Mouse (Mus musculus) embryonic stem cell, embryonic (primary cell): Measurements from ENCODE around the gene Mri1.

ENCODE experiments used
- CTCF ChIA-PET, 4 experiments: fragments of 300-600 bp in 2 of 4; fragments of 350-600 bp in 2 of 4; sonication (Branson Sonifier 250); formaldehyde crosslinking; loops; one replicate each; lab custom pipeline; 2022; ENCODE audit warnings: inconsistent platforms in 2 of 4; lab: Charles Lee
- POLR2A ChIA-PET, 4 experiments: fragments of 300-600 bp in 2 of 4; fragments of 350-600 bp in 2 of 4; sonication (Branson Sonifier 250); formaldehyde crosslinking; loops; one replicate each; lab custom pipeline; 2022; ENCODE audit warnings: antibody characterized with exemption in 4 of 4, inconsistent platforms in 1 of 4; lab: Charles Lee

Gene Mri1

GRCm38 (mm10) chr8:84256822-84257610 lies at the start of gene Mri1:
Gene Mri1 (minus strand): TSS chr8:84257326.
- ChIA-PET CTCF (interaction anchor here (0.5 to 1.9 kb wide), 16 partner anchors 12 to 484 kb away, joined by 3 to 15 read pairs (median 4); partner anchors contain the start of gene Ccdc130 (in 3 of the 4)), POLR2A (interaction anchor here (0.6 to 6.6 kb wide), 62 partner anchors 9 to 656 kb away, joined by 3 to 53 read pairs (median 4); partner anchors contain the start of genes Ccdc130 (in 3 of the 4), Dcaf15 (in 2 of the 4), Adgrl1 (in 1 of the 4) and Asf1b (in 1 of the 4))

GRCm38 (mm10) chr8:84303951-84304350 lies 46.8 kb upstream of the Mri1 start:
- ChIA-PET POLR2A (interaction anchor here in 2 of 4 experiments (0.6 to 1.4 kb wide), 2 partner anchors 10 to 544 kb away, joined by 3 to 5 read pairs; no protein-coding TSS in a partner anchor), CTCF (interaction anchor here in 1 of 4 experiments (1.1 kb wide), 1 partner anchor 37 kb away, joined by 3 read pairs; no protein-coding TSS in a partner anchor)

GRCm38 (mm10) chr8:84297029-84297785 lies 40.1 kb upstream of the Mri1 start:
- POLR2A ChIA-PET: interaction anchor here (0.6 to 2.3 kb wide), 29 partner anchors 10 to 689 kb away, joined by 3 to 17 read pairs (median 3); partner anchors contain the start of genes Mri1 (in 2 of the 4), Ccdc130 (in 1 of the 4), Dnajb1 (in 1 of the 4) and Ier2 (in 1 of the 4)
- CTCF ChIA-PET: interaction anchor here (0.5 to 1.6 kb wide), 24 partner anchors 10 to 437 kb away, joined by 3 to 9 read pairs (median 4); partner anchors contain the start of gene Mri1 (in 1 of the 4)

GRCm38 (mm10) chr8:84291688-84292087 lies 34.6 kb upstream of the Mri1 start:
- ChIA-PET CTCF (interaction anchor here in 3 of 4 experiments (0.6 to 2.6 kb wide), 23 partner anchors 10 to 276 kb away, joined by 3 to 25 read pairs (median 3); partner anchors contain the start of gene Cacna1a (in 1 of the 3)), POLR2A (interaction anchor here in 3 of 4 experiments (0.7 to 1.2 kb wide), 7 partner anchors 8 to 1212 kb away, joined by 3 to 5 read pairs (median 3); partner anchors contain the start of gene Ccdc130 (in 1 of the 3))

- CTCF ChIA-PET: interaction anchor here (0.6 to 2.6 kb wide), 24 partner anchors 9 to 277 kb away, joined by 3 to 25 read pairs (median 3); partner anchors contain the start of gene Cacna1a (in 1 of the 4)
These were observed 34.0 kb upstream of the Mri1 start for GRCm38 (mm10) chr8:84291086-84291485.

GRCm38 (mm10) chr8:84288892-84289291 lies 31.8 kb upstream of the Mri1 start:
- ChIA-PET CTCF (interaction anchor here in 1 of 4 experiments (1.0 kb wide), 1 partner anchor 68 kb away, joined by 3 read pairs; no protein-coding TSS in a partner anchor), POLR2A (no interaction called here)

More at GRCm38 (mm10) chr8:84291086-84291485, 34.0 kb upstream of the Mri1 start:
- POLR2A ChIA-PET: interaction anchor here in 3 of 4 experiments (0.7 to 1.2 kb wide), 6 partner anchors 8 to 289 kb away, joined by 3 to 5 read pairs (median 3); partner anchors contain the start of gene Ccdc130 (in 1 of the 3)

- POLR2A ChIA-PET: interaction anchor here in 3 of 4 experiments (0.5 to 1.9 kb wide), 9 partner anchors 12 to 226 kb away, joined by 3 to 11 read pairs (median 4); partner anchors contain the start of genes Ccdc130 (in 1 of the 3), Dcaf15 (in 1 of the 3) and Mri1 (in 1 of the 3)
These were observed 28.5 kb upstream of the Mri1 start for GRCm38 (mm10) chr8:84285665-84286064.

GRCm38 (mm10) chr8:84284608-84285063 lies 27.5 kb upstream of the Mri1 start:
- CTCF ChIA-PET: interaction anchor here (0.6 to 2.6 kb wide), 30 partner anchors 8 to 1443 kb away, joined by 3 to 14 read pairs (median 4); partner anchors contain the start of gene Ccdc130 (in 2 of the 4)
- POLR2A ChIA-PET: interaction anchor here in 3 of 4 experiments (0.6 to 2.2 kb wide), 18 partner anchors 11 to 225 kb away, joined by 3 to 11 read pairs (median 3); partner anchors contain the start of genes Ccdc130 (in 3 of the 3), Dcaf15 (in 1 of the 3) and Mri1 (in 1 of the 3)

More at GRCm38 (mm10) chr8:84285665-84286064, 28.5 kb upstream of the Mri1 start:
- CTCF ChIA-PET: interaction anchor here (0.6 to 2.6 kb wide), 35 partner anchors 9 to 754 kb away, joined by 3 to 14 read pairs (median 4); partner anchors contain the start of gene Ccdc130 (in 1 of the 4)

- ChIA-PET CTCF (interaction anchor here in 1 of 4 experiments (1.2 to 1.4 kb wide), 3 partner anchors 69 to 91 kb away, joined by 3 to 4 read pairs (median 3); no protein-coding TSS in a partner anchor), POLR2A (interaction anchor here in 2 of 4 experiments (0.6 to 1.1 kb wide), 3 partner anchors 10 to 237 kb away, joined by 3 to 5 read pairs (median 5); partner anchors contain the start of gene Ccdc130 (in 1 of the 2))
These were observed 23.7 kb upstream of the Mri1 start for GRCm38 (mm10) chr8:84280777-84281176.

GRCm38 (mm10) chr8:84276447-84276846 lies 19.3 kb upstream of the Mri1 start:
- ChIA-PET CTCF (interaction anchor here in 2 of 4 experiments (0.5 to 1.8 kb wide), 2 partner anchors 9 to 454 kb away, joined by 3 to 6 read pairs; no protein-coding TSS in a partner anchor), POLR2A (interaction anchor here in 2 of 4 experiments (0.7 to 1.8 kb wide), 3 partner anchors 19 to 86 kb away, joined by 3 to 7 read pairs (median 4); partner anchors contain the start of gene Mri1 (in 1 of the 2))

GRCm38 (mm10) chr8:84273968-84274367 lies 16.8 kb upstream of the Mri1 start:
- ChIA-PET CTCF (no interaction called here), POLR2A (interaction anchor here in 2 of 4 experiments (0.7 to 1.6 kb wide), 4 partner anchors 9 to 32 kb away, joined by 3 to 5 read pairs (median 4); partner anchors contain the start of gene Mri1 (in 1 of the 2))

- POLR2A ChIA-PET: interaction anchor here in 2 of 4 experiments (0.6 to 1.6 kb wide), 5 partner anchors 11 to 388 kb away, joined by 3 to 4 read pairs (median 4); no protein-coding TSS in a partner anchor
- CTCF ChIA-PET: interaction anchor here in 3 of 4 experiments (0.5 to 2.1 kb wide), 5 partner anchors 13 to 724 kb away, joined by 3 to 11 read pairs (median 5); no protein-coding TSS in a partner anchor
These were observed 15.2 kb upstream of the Mri1 start for GRCm38 (mm10) chr8:84272302-84272701.

GRCm38 (mm10) chr8:84269950-84270773 lies 13.0 kb upstream of the Mri1 start, which contains the start of gene Ccdc130:
Gene Ccdc130 (minus strand): TSS chr8:84270380.
- ChIA-PET POLR2A (interaction anchor here (0.5 to 2.7 kb wide), 83 partner anchors 8 to 623 kb away, joined by 3 to 53 read pairs (median 4); partner anchors contain the start of genes Mri1 (in 3 of the 4), Asf1b (in 1 of the 4), Calr (in 1 of the 4) and Dcaf15 (in 1 of the 4)), CTCF (interaction anchor here (0.5 to 2.3 kb wide), 24 partner anchors 13 to 542 kb away, joined by 3 to 15 read pairs (median 4); partner anchors contain the start of genes Mri1 (in 3 of the 4), Asf1b (in 1 of the 4), Dcaf15 (in 1 of the 4) and Gm10644 (in 1 of the 4))

- ChIA-PET CTCF (no interaction called here), POLR2A (interaction anchor here in 2 of 4 experiments (1.0 to 2.0 kb wide), 6 partner anchors 8 to 51 kb away, joined by 3 to 9 read pairs (median 4); partner anchors contain the start of gene Ccdc130 (in 2 of the 2))
These were observed 4.0 kb upstream of the Mri1 start for GRCm38 (mm10) chr8:84261098-84261497.

- ChIA-PET POLR2A (interaction anchor here (0.6 to 6.6 kb wide), 51 partner anchors 9 to 657 kb away, joined by 3 to 53 read pairs (median 5); partner anchors contain the start of genes Ccdc130 (in 3 of the 4), Adgrl1 (in 1 of the 4), Asf1b (in 1 of the 4) and Dcaf15 (in 1 of the 4)), CTCF (interaction anchor here (0.5 to 1.9 kb wide), 17 partner anchors 11 to 484 kb away, joined by 3 to 15 read pairs (median 4); partner anchors contain the start of gene Ccdc130 (in 3 of the 4))
These were observed 686 bp downstream of the Mri1 start for GRCm38 (mm10) chr8:84256458-84256821.
